Mouse (Mus musculus) G1E (cell line): ENCODE data around the gene Ccdc144b.

Experiments used
- CTCF ChIP-seq: IDR thresholded peaks from 2 replicates; pipeline ENCODE4 v1.5.1; 2012; ENCODE audit warnings: low read depth, low read length, inconsistent platforms, mixed read lengths
- GATA1 ChIP-seq: IDR thresholded peaks from 2 replicates; pipeline ENCODE4 v1.6.1; 2012; ENCODE audit warnings: borderline replicate concordance, low read length, inconsistent platforms, mixed read lengths
- POLR2AphosphoS5 ChIP-seq: IDR thresholded peaks from 2 replicates; pipeline ENCODE4 v1.6.1; 2012; ENCODE audit warnings: low read depth, low read length, inconsistent platforms; ENCODE audit not compliant: insufficient replicate concordance
- TAL1 ChIP-seq: conservative IDR thresholded peaks from 2 replicates; pipeline ENCODE4 v1.6.1; 2012; ENCODE audit warnings: low read depth, low read length, inconsistent platforms, mixed read lengths

DNA sequence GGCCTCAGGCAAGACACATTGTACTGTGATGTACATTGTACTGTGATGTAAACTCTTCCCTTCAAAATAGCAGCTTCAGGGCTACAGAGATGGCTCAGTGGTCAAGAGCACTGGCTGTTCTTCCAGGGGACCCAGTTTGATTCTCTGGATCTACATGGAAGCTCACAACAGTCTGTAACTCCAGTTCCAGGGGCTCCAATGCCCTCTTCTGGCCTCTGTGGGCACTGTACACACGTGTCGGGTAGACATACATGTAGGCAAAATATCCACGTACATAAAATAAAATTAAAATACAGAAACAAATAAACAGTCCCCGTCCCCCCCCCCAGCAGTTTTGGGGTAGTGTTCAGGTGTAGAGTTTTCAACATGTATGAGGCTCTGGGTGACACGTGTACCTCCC lies 90.4 kb downstream of the Ccdc144b start:
- TF ChIP-seq CTCF (no peak), GATA1 (no peak), TAL1 (no peak), POLR2AphosphoS5 (no peak)
